Mouse (Mus musculus): ENCODE measurements at regions not wholly inside any gene's neighbourhood (a gene's known extent, or its start where the extent isn't known, plus 50 kb on each side); places are given as distances from the start of the nearest gene placed in this dataset.

- DNase-seq = no peak
Measured at GRCm38 (mm10) chr8:17596559-17596958, 1381.5 kb downstream of the Defb40 start.

GRCm38 (mm10) chr8:17594607-17595006 lies 1383.4 kb downstream of the Defb40 start:
- no peak for DNase-seq

- no peak for DNase-seq
Measured at GRCm38 (mm10) chr8:17590135-17590534, 1387.9 kb downstream of the Defb40 start.

GRCm38 (mm10) chr8:17588189-17588588 lies 1389.9 kb downstream of the Defb40 start:
- DNase-seq = no peak

GRCm38 (mm10) chr8:17587261-17587861 lies 1390.7 kb downstream of the Defb40 start:
- no peak for DNase-seq
